Mouse (Mus musculus): ENCODE measurements around the gene Zic2. TPM values are rescaled to one million over a fixed set of nuclear protein-coding genes. Genes with fewer than 3 reads are reported as not detected.
"Not testable (repeated sequence)": the region's sequence is repeated elsewhere in the genome, so short reads cannot be mapped to it uniquely, and the experiment has no call there.

Gene Zic2
- polyA plus RNA-seq, 1 experiment from 2014 or later: 6.8 TPM

- no peak; the same call in 1 of the 2 replicates for ATAC-seq (ENCODE audit: low FRiP score)
Measured at GRCm38 (mm10) chr14:122463080-122463691, 12.0 kb upstream of the Zic2 start.

GRCm38 (mm10) chr14:122463734-122464341 lies 11.4 kb upstream of the Zic2 start:
- peak overlapping the region; percentile 81 for H3K27ac ChIP-seq (replicated peaks)
- H3K27me3 ChIP-seq (replicated peaks): peaks cover 78% of the 10 kb centered on the region
- H3K4me3 ChIP-seq (replicated peaks): peak overlapping the region; percentile 47
- under 1% methylated on average over 50 of the region's 58 CpGs for WGBS
- H3K9me3 ChIP-seq (replicated peaks); H3K36me3 ChIP-seq: not testable (repeated sequence)
- H3K4me1 ChIP-seq: peaks cover 23% of the 10 kb centered on the region
- peak overlapping the region; percentile 81 for H3K4me2 ChIP-seq
- peak; percentile 55; the same call in 1 of the 2 replicates for ATAC-seq (ENCODE audit: low FRiP score)
- H3K9ac ChIP-seq (replicated peaks): peak overlapping the region; percentile 46

More at GRCm38 (mm10) chr14:122463080-122463691, 12.0 kb upstream of the Zic2 start:
- H3K4me2 ChIP-seq: peak overlapping the region; percentile 81
- peak overlapping the region; percentile 36 for H3K9ac ChIP-seq (replicated peaks)
- peak overlapping the region; percentile 81 for H3K27ac ChIP-seq (replicated peaks)
- no peaks in the 10 kb centered on the region for H3K36me3 ChIP-seq
- H3K4me3 ChIP-seq (replicated peaks): peak overlapping the region; percentile 47
- H3K27me3 ChIP-seq (replicated peaks): peaks cover 73% of the 10 kb centered on the region
- peaks cover 23% of the 10 kb centered on the region for H3K4me1 ChIP-seq
- H3K9me3 ChIP-seq (replicated peaks): no peaks in the 10 kb centered on the region
- under 1% methylated on average over 40 of the region's 40 CpGs for WGBS

- Histone ChIP-seq H3K9me3 (replicated peaks) (no peaks in the 10 kb centered on the region), H3K36me3 (no peaks in the 10 kb centered on the region), H3K4me1 (peaks cover 23% of the 10 kb centered on the region), H3K4me3 (replicated peaks) (peak overlapping the region; percentile 47), H3K27ac (replicated peaks) (peak overlapping the region; percentile 81), H3K4me2 (peak overlapping the region; percentile 81), H3K9ac (replicated peaks) (peak overlapping the region; percentile 46), H3K27me3 (replicated peaks) (peaks cover 79% of the 10 kb centered on the region)
- ATAC-seq (ENCODE audit: low FRiP score): peak; percentile 15; the same call in 1 of the 2 replicates
- WGBS: 0% methylated on average over 40 of the region's 62 CpGs
Measured at GRCm38 (mm10) chr14:122464351-122464762, 10.9 kb upstream of the Zic2 start.

GRCm38 (mm10) chr14:122464763-122465741 lies 10.2 kb upstream of the Zic2 start, which contains the start of gene Zic5:
Zic5 (minus strand) TSS chr14:122465677.
- Histone ChIP-seq H3K4me1 (peaks cover 23% of the 10 kb centered on the region), H3K27me3 (replicated peaks) (peaks cover 82% of the 10 kb centered on the region), H3K27ac (replicated peaks) (peak within 1 kb of the TSS; percentile 81), H3K9ac (replicated peaks) (peak within 1 kb of the TSS; percentile 46), H3K4me2 (peak within 1 kb of the TSS; percentile 81), H3K9me3 (replicated peaks) (no peaks in the 10 kb centered on the region), H3K36me3 (no peaks in the 10 kb centered on the region), H3K4me3 (replicated peaks) (peak within 1 kb of the TSS; percentile 47)
- ATAC-seq (ENCODE audit: low FRiP score): peak; percentile 72
- WGBS: 2% methylated on average over 40 of the region's 62 CpGs

GRCm38 (mm10) chr14:122465931-122466490 lies 9.2 kb upstream of the Zic2 start:
- H3K9me3 ChIP-seq (replicated peaks): no peaks in the 10 kb centered on the region
- H3K9ac ChIP-seq (replicated peaks): no peak overlapping the region
- no peak for ATAC-seq (ENCODE audit: low FRiP score)
- 19% methylated on average over 13 of the region's 13 CpGs for WGBS
- H3K4me1 ChIP-seq: peaks cover 23% of the 10 kb centered on the region
- H3K27me3 ChIP-seq (replicated peaks): peaks cover 83% of the 10 kb centered on the region
- H3K36me3 ChIP-seq: no peaks in the 10 kb centered on the region
- 0 out of 2 replicates have a peak overlapping the region, but pooled peaks have one; percentile 28 for H3K27ac ChIP-seq (replicated peaks)
- H3K4me3 ChIP-seq (replicated peaks): peak overlapping the region; percentile 47; the same call in 1 of the 2 replicates
- H3K4me2 ChIP-seq: peak overlapping the region; percentile 81

GRCm38 (mm10) chr14:122466756-122467362 lies 8.4 kb upstream of the Zic2 start:
- no peaks in the 10 kb centered on the region for H3K36me3 ChIP-seq
- no peak overlapping the region for H3K27ac ChIP-seq (replicated peaks)
- H3K27me3 ChIP-seq (replicated peaks): peaks cover 84% of the 10 kb centered on the region
- no peak overlapping the region for H3K4me2 ChIP-seq
- ATAC-seq (ENCODE audit: low FRiP score): no peak
- H3K9ac ChIP-seq (replicated peaks): no peak overlapping the region
- WGBS: 27% methylated on average over 7 of the region's 7 CpGs
- peaks cover 23% of the 10 kb centered on the region for H3K4me1 ChIP-seq
- no peak overlapping the region for H3K4me3 ChIP-seq (replicated peaks)
- no peaks in the 10 kb centered on the region for H3K9me3 ChIP-seq (replicated peaks)

GRCm38 (mm10) chr14:122467926-122468841 lies 7.1 kb upstream of the Zic2 start:
- H3K27me3 ChIP-seq (replicated peaks): peaks cover 81% of the 10 kb centered on the region
- no peak overlapping the region for H3K9ac ChIP-seq (replicated peaks)
- no peak overlapping the region for H3K4me3 ChIP-seq (replicated peaks)

GRCm38 (mm10) chr14:122468971-122469755 lies 6.1 kb upstream of the Zic2 start:
- H3K27ac ChIP-seq (replicated peaks): peak overlapping the region; percentile 34; the same call in 1 of the 2 replicates
- ATAC-seq (ENCODE audit: low FRiP score): no peak
- H3K9ac ChIP-seq (replicated peaks): no peak overlapping the region
- H3K4me2 ChIP-seq: peak overlapping the region; percentile 35
- peaks cover 81% of the 10 kb centered on the region for H3K27me3 ChIP-seq (replicated peaks)
- peaks cover 20% of the 10 kb centered on the region for H3K4me1 ChIP-seq
- WGBS: 4% methylated on average over 28 of the region's 28 CpGs
- no peaks in the 10 kb centered on the region for H3K9me3 ChIP-seq (replicated peaks)
- no peak overlapping the region for H3K4me3 ChIP-seq (replicated peaks)
- H3K36me3 ChIP-seq: no peaks in the 10 kb centered on the region

More at GRCm38 (mm10) chr14:122467926-122468841, 7.1 kb upstream of the Zic2 start:
- H3K4me2 ChIP-seq: peak overlapping the region; percentile 35; the same call in 1 of the 2 replicates
- H3K9me3 ChIP-seq (replicated peaks): no peaks in the 10 kb centered on the region
- ATAC-seq (ENCODE audit: low FRiP score): no peak
- H3K36me3 ChIP-seq: no peaks in the 10 kb centered on the region
- peaks cover 23% of the 10 kb centered on the region for H3K4me1 ChIP-seq
- WGBS: 14% methylated on average over 23 of the region's 23 CpGs
- H3K27ac ChIP-seq (replicated peaks): no peak overlapping the region

- Histone ChIP-seq H3K9ac (replicated peaks) (no peak overlapping the region), H3K4me1 (peaks cover 26% of the 10 kb centered on the region), H3K4me2 (peak overlapping the region; percentile 28; the same call in 1 of the 2 replicates), H3K9me3 (replicated peaks) (no peaks in the 10 kb centered on the region), H3K27ac (replicated peaks) (peak overlapping the region; percentile 19; the same call in 1 of the 2 replicates), H3K4me3 (replicated peaks) (peak overlapping the region; percentile 4; the same call in 1 of the 2 replicates), H3K36me3 (no peaks in the 10 kb centered on the region), H3K27me3 (replicated peaks) (peaks cover 63% of the 10 kb centered on the region)
- ATAC-seq (ENCODE audit: low FRiP score): no peak
- 8% methylated on average over 31 of the region's 31 CpGs for WGBS
Measured at GRCm38 (mm10) chr14:122471449-122472085, 3.7 kb upstream of the Zic2 start.

All from neural tube, embryonic 15.5 days (tissue).